Mouse (Mus musculus) T-helper 2 cell (primary cell): ENCODE data around the gene Cldn14.

Source experiments
- in situ Hi-C: fragments of 300-600 bp; cut with MboI, MseI; formaldehyde crosslinking; loops from one replicate; pipeline ENCODE4 v1.15.1; 2025; ENCODE audit warnings: high pct_unique_total_duplicates

Cldn14 gene

GRCm38 (mm10) chr16:93956986-93957385 lies 51.7 kb downstream of the Cldn14 start:
- in situ Hi-C loops = no loop called here

GRCm38 (mm10) chr16:93947396-93947795 lies 61.2 kb downstream of the Cldn14 start:
- in situ Hi-C loops = no loop called here

DNA sequence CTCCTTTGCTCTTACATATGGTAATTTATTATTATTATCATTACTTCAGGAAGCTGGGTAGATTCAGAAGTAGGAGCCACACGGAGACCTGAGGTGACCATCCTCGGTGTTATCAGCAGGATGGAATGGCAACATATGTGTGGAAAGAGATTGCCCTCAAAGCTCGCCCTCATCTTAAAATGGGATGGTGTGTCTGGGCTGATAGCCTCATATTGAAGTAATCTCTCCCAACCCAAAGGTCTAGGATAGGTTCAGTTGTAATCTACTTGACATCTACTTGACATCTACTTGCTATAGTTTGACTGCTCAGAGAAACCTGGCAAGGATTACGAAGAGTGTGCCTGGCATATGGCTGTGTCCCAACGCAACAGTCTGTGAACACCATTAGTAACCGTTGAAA lies 64.3 kb downstream of the Cldn14 start:
- in situ Hi-C loops = no loop called here

DNA sequence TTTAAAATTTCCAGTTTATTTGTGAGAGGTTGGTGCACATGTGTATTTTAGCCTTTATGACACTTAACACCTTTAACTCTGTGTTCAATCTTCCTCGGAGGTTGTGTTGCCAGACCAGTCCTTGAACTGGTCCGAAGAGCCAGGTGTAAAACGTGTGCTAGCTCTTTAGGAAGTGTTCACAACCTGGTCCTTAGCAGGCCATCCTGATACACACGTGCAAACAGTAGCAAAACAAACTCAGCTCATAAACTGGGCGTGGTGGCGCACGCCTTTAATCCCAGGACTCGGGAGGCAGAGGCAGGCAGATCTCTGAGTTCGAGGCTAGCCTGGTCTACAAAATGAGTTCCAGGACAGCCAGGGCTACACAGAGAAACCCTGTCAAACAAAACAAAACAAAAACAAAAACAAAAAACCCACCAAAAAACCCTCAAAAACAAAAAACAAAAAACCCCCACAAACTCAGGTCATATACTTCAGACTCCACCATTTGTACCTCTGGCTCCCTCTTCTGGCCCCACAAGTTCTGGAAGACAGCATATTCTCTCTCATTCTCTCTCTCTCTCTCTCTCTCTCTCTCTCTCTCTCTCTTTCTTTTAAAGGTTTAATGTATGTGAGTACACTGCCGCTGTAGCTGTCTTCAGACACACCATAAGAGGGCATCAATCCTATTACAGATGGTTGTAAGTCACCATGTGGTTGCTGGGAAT lies 65.7 kb downstream of the Cldn14 start:
- in situ Hi-C loops = no loop called here

- in situ Hi-C loops = no loop called here
Observed at GRCm38 (mm10) chr16:93941781-93942567, 66.7 kb downstream of the Cldn14 start.

GRCm38 (mm10) chr16:93939961-93940360 lies 68.7 kb downstream of the Cldn14 start:
- in situ Hi-C loops = no loop called here

- in situ Hi-C loops = no loop called here
Observed at GRCm38 (mm10) chr16:93938400-93938846, 70.2 kb downstream of the Cldn14 start.

- in situ Hi-C loops = no loop called here
Observed at GRCm38 (mm10) chr16:93935009-93935408, 73.6 kb downstream of the Cldn14 start.

DNA sequence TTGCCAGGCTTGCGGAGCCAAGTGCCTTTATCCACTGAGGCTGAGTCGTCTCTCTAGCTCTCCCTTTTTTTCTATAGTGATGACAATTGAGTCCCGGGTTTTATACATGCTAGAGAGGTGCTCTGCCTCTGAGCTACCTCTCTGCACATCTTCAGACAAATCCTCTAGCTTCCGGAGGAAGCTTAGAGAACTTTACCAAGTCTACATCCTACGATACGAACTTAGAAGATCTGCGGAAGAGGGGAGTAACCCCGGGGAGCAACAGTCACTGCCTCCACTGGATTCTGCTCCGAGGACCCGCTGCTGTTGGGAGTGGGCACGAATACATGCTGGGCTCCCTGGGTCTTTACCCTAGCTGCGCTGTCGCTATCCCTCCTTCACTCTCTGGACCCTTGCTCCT lies 74.0 kb downstream of the Cldn14 start:
- in situ Hi-C loops = no loop called here

DNA sequence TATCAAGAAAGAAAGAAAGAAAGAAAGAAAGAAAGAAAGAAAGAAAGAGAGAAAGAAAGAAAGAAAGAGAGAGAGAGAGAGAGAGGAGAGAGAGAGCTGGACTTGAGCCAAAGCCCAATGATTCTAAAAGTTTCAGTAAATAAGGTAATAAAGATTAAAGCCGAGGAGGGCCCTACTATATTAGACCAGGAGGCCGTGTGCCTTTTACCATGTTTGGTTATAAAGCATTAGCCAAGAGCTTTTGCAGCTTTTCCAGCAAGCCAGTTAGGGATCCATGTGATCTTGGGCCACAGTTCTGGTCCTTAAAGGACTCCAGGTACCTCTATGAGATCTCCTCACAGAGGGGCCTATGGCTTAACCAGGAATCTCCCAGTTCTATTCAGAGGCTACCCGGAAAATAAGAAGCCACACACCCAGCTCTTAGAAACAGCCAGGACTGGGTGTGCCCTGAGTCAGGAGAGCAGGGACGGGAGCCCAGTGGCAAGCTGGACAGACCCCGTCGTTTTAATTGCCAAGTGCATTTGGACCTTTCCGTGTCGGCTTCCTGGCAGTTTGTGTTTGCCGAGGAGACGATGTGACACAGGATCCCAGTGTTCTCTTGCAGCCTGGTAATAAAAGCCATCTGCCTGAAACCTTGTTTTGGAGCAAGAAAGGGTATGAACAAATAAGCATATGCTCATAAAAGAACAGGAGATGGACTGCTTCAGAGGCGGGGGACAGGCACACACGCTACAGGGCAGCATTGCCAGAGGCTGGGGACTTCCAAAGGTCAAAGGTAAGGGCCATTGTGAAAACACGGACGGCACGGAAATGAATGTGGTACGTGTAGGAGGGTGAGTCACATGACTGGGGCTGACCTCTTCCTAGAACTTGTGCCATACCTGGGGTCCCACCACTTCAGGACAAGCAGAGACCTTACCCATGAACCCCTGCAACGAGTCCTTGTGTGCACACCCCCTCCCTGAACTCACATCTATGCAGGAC lies 76.2 kb downstream of the Cldn14 start:
- in situ Hi-C loops = no loop called here

- in situ Hi-C loops = no loop called here
Observed at GRCm38 (mm10) chr16:93929370-93930032, 79.1 kb downstream of the Cldn14 start.

DNA sequence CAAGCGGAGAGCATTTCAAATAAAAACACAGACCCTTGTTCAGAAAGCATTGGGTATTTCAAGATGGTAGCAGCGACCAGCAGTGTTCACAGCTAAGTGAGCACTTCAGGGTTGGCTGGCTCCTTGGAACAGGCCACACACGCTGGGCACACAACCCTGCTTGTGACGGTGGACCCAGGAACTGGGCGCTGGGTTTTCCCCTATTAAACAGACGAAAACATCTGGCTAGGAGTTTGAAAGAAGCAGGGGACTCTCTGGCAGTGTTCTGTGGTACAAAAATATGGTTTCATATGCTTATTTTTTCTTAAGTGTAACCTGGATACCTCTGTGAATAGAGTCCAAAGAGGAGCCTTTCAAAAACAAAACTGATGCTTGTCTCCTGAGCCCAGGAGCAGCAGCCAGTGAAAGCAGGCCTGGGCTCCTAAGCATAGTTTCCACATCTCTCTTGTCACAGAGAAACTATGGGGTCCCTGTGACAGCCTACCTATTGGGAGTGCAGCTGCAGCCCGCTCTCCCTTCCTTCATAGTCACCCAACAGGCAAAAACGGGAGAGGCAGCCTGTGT lies 82.9 kb downstream of the Cldn14 start:
- in situ Hi-C loops = no loop called here

DNA sequence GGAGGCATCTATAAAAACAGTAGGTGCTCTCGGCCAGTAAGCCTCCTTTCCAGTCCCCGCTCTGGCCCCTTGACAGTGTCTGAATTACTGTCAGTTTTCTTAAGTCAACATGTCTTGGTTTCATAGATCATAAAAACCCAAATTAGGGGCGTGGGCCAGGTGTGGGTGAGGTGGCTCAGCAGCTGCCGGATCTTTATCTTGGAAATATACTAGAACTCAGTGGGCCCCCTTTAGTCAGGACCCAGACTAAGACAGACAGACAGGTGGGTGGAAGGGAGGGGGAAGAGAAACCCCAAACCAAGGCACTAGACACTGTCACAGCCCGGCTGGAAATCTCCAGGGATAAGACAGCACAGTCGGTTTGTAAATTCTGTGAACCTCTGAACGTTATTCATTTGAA lies 84.8 kb downstream of the Cldn14 start:
- in situ Hi-C loops = no loop called here

DNA sequence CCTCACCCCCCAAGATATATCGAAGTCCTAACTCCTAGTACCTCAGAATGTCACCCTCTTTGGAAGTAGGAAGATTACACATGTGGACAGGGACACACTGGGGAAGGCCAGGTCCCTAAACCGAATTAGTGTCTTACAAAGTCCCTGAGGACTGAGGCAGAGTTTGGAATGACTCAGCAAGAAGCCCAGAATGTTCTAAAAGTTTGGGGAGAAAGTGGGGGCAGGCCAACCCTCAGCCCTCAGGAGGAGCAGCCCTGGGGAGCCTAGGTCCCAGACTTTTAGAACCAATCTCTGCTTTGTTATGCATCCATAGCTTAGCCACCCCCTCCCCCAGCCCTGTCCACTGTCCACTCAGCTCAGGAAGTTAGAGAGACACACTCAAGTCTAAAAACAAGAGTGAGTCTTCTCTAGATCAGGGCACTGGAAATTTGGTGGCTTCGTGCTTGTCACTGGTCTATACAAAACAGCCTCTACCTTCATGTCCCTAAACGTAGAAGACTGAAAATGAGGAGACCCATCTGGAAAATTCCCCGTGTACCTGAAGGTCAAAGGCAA lies 85.7 kb downstream of the Cldn14 start:
- in situ Hi-C loops = no loop called here

- in situ Hi-C loops = no loop called here
Observed at GRCm38 (mm10) chr16:93920673-93921072, 88.0 kb downstream of the Cldn14 start.

GRCm38 (mm10) chr16:93919189-93919588 lies 89.4 kb downstream of the Cldn14 start:
- in situ Hi-C loops = no loop called here

DNA sequence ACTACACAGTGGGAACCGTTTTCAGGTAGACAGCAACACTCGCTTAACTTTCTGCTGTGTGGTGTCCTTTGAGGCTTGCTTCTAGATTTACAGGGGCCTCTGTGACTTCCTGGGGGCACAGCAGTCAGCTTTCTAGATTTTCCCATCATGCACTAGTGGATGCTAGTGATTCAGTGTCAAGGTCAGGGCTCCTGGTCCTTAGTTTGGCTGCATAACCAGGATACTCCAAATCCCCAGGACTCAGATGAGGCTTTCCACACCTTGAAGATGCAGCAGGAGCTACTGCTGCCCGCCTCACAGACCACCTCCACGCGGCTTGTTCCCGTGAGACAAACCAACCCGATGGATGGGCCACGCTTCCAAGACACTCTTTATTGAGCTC lies 90.0 kb downstream of the Cldn14 start:
- in situ Hi-C loops = no loop called here

- in situ Hi-C loops = no loop called here
Observed at GRCm38 (mm10) chr16:93917712-93918678, 90.6 kb downstream of the Cldn14 start.

DNA sequence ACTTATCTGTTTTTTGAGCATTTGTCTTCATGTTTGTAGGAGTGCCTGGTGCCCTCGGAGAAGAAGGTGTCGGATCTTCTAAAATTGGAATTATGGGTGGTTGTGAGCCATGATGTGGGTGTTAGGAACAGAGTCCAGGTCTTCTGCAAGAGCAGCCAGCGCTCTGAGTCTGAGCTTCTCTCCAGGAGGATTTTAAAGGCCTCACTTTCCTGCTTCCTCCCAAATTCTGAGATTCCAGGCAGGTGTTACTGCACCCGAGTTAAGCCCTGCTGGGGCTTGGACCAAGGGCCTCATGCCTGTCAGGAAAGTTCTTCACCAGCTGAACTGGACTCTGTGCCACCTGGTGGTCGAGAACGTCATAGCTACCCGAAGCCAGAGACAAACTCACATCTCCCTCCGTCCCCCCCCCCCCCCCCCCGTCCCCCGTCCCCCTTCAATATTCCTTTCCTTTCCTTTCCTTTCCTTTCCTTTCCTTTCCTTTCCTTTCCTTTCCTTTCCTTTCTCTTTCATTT lies 93.2 kb downstream of the Cldn14 start:
- in situ Hi-C loops = no loop called here
